25 mouse cellular contexts compared by ENCODE assay signal in the genomic region with DNA sequence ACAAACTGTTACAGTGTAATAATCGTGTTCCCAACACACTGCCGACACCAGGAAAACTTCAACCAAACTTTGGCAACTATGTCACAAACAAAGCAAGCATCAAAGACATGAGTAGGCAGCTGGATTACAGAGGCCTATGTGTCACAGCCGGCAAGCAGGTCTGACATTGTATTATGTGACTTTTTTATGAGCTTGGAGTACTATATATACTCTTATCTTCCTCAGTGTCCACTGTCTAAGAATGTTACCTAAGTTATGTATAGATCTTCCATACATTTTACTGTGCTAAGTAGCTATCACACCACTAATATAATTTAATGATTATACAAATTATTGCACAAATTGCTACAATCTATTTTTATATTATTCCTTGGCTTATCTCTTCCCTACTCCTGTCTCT.
"Had no signal": no experiment of that assay in that cellular context is flagged by ENCODE, and none has a peak within 500 bp of the region (broad histone marks: within the 10 kb centered on the region; RNA-seq: fewer than 3 reads in every experiment).

No protein-coding gene starts in this region.

- H3K36me3 ChIP-seq: heart, embryonic 13.5 days; heart, embryonic 15.5 days; limb, embryonic 13.5 days; limb, embryonic 15.5 days; liver, embryonic 12.5 days had no signal

- H3K27me3 ChIP-seq: heart, embryonic 13.5 days; heart, embryonic 15.5 days; limb, embryonic 15.5 days; liver, embryonic 12.5 days had no signal

- H3K27ac ChIP-seq: gastrocnemius, adult 2 months; heart, adult 2 months; heart, embryonic 13.5 days; heart, embryonic 15.5 days; hindbrain, embryonic 14.5 days; limb, embryonic 13.5 days; limb, embryonic 15.5 days; liver, embryonic 12.5 days; liver, embryonic 14.5 days had no signal

- H3K4me2 ChIP-seq: heart, embryonic 11.5 days; heart, embryonic 13.5 days; heart, embryonic 15.5 days; hindbrain, embryonic 14.5 days; limb, embryonic 13.5 days; limb, embryonic 15.5 days; liver, embryonic 12.5 days had no signal

- DNase-seq: gastrocnemius, adult 2 months; gastrocnemius, postnatal 10 days; gastrocnemius, postnatal 25 days; heart, adult 11 months; heart, adult 2 months; heart, postnatal 14 days; heart, postnatal 36 days; kidney, adult 11 months; kidney, adult 2 months; kidney, adult 9 months; kidney, postnatal 10 days; kidney, postnatal 25 days; kidney, postnatal 4 days; layer of hippocampus, adult 9-11 months; layer of hippocampus, postnatal 36 days had no signal

- H3K9ac ChIP-seq: heart, embryonic 13.5 days; heart, embryonic 15.5 days; hindbrain, embryonic 14.5 days; limb, embryonic 13.5 days; limb, embryonic 15.5 days; liver, embryonic 12.5 days; liver, embryonic 14.5 days had no signal

- H3K4me1 ChIP-seq: heart, embryonic 13.5 days; heart, embryonic 15.5 days; limb, embryonic 13.5 days; limb, embryonic 15.5 days; liver, embryonic 12.5 days had no signal

- H3K9me3 ChIP-seq: heart, embryonic 13.5 days; heart, embryonic 15.5 days; limb, embryonic 13.5 days; limb, embryonic 15.5 days; liver, embryonic 12.5 days had no signal

- H3K4me3 ChIP-seq: gastrocnemius, adult 2 months; heart, adult 2 months; heart, embryonic 13.5 days; heart, embryonic 15.5 days; limb, embryonic 13.5 days; limb, embryonic 15.5 days; liver, embryonic 12.5 days had no signal

- ATAC-seq: hindbrain, embryonic 16.5 days; inflammation-experienced regulatory T-cells, adult 6 months; liver, embryonic 12.5 days had no signal
